ENCODE assay signal across 8 mouse cellular contexts in the genomic region with DNA sequence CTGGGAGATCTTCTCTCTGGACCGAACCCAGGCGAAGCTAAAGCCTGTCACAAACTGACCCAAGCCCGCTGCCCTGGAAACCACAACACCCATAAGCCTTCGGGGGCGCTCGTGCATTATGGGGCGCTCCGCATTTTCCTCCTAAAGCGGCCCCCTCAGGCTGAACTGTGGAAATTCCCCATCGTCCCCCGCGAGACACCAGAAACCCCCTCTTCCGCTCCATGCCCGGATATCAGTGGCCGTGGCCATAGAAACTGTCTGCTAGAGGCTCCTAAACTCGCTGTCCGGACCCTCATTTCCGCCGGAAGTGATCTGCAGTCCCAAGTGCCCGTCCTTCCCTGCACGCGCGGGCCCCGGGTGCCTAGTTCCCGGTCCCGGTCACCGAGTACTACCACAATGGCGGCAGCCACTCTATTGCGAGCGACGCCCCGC. TPM values are rescaled to one million over a fixed set of nuclear protein-coding genes. Genes with fewer than 3 reads are reported as not detected.
DNase-seq lines count a peak whose midpoint lies in the region; ATAC-seq lines count a peak whose summit lies in the region.

A gene (plus strand): TSS at position 310 of the 432 bp plus-strand sequence.

- H3K27ac ChIP-seq in hindbrain, embryonic 12.5 days: peak within 1 kb of the TSS; percentile 76

- DNase-seq in Muller cell, postnatal 12 days (ENCODE audit: inconsistent ontology term): peak; percentile 94
- DNase-seq in cerebellum, adult 9-11 months: peak; percentile 99
- DNase-seq in frontal cortex, postnatal 10 days (ENCODE audit: low spot score in 2 of 2): peak; percentile 95 to 96
- DNase-seq in layer of hippocampus, postnatal 25 days (ENCODE audit: extremely low spot score in 1 of 2, low spot score in 1 of 2): peak; percentile 85 to 90
- peak; percentile 98 for DNase-seq in lung, postnatal 25 days (ENCODE audit: low spot score)
- DNase-seq in retina, embryonic 14.5 days (ENCODE audit: low spot score): peak; percentile 98
- peak; percentile 91 for DNase-seq in thymus, postnatal 4 days

- H3K9me3 ChIP-seq in hindbrain, embryonic 12.5 days (replicated peaks): no peaks in the 10 kb centered on the region

- peaks cover 16% of the 10 kb centered on the region for H3K4me1 ChIP-seq in hindbrain, embryonic 12.5 days

- 0% methylated on average over 32 of the region's 32 CpGs for WGBS in hindbrain, embryonic 12.5 days

- H3K9ac ChIP-seq in hindbrain, embryonic 12.5 days: peak within 1 kb of the TSS; percentile 74

- H3K4me3 ChIP-seq in hindbrain, embryonic 12.5 days: peak within 1 kb of the TSS; percentile 74

- ATAC-seq in hindbrain, embryonic 12.5 days (ENCODE audit: low FRiP score): peak; percentile 93

- no peaks in the 10 kb centered on the region for H3K27me3 ChIP-seq in hindbrain, embryonic 12.5 days

- H3K4me2 ChIP-seq in hindbrain, embryonic 12.5 days (replicated peaks): peak within 1 kb of the TSS; percentile 87

- peaks cover 29% of the 10 kb centered on the region for H3K36me3 ChIP-seq in hindbrain, embryonic 12.5 days

RNA-seq across cellular contexts. Expression of the gene that starts here (rescaled TPM):
- polyA plus RNA-seq in hindbrain, embryonic 12.5 days (2016; fragmentation: Nextera tagmentation; extraction: Ambion mirVana): 113 and 116 TPM in 2 replicates
- total RNA-seq in layer of hippocampus, postnatal 25 days (2021): 10 to 100 TPM; 77.2 to 78.8 TPM

Comparison
In these comparisons a context has a peak if more than half of its experiments do, and no peak if none do; other contexts are left out.
1. Peak in every context shown above with its lines: DNase-seq, ATAC-seq, H3K4me3 ChIP-seq and H3K27ac ChIP-seq.